Mouse (Mus musculus) small intestine, adult 2 months (tissue): ENCODE measurements around the gene AC140267.1.

Experiments used
- CTCF ChIP-seq: fragments of 200-500 bp; IDR thresholded peaks from 2 replicates; pipeline ENCODE4 v1.5.1; 2012; ENCODE audit warnings: low read depth, mild to moderate bottlenecking, control low read depth, inconsistent platforms, low read length, moderate library complexity, mixed read lengths; ENCODE audit not compliant: insufficient replicate concordance, insufficient read length; ENCODE audit errors: extremely low read depth
- POLR2A ChIP-seq: fragments of 200-500 bp; IDR thresholded peaks from 2 replicates; pipeline ENCODE4 v1.6.1; 2012; ENCODE audit warnings: low read depth, mild to moderate bottlenecking, control low read depth, inconsistent platforms, low read length, moderate library complexity

DNA sequence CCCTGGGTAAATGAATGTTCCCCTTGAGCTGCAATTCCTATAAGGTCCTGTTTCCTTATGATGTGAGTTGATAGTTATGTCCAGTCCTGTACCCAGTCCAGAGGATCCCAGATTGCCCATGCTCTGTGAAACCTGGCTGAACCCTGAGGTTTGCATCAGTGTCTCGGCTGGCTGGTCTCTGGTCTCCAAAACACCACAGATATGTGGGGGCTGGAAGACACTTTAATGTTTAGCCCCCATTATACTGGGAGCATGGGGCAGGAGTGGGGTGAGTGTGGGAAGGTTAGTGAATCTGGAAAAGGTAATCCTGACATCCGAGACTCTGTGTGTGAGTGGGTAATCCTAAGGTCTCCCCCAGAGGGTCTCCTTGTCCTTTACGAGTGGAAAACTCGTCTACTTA is 2.6 kb upstream of the AC140267.1 start:
- TF ChIP-seq CTCF (no peak), POLR2A (no peak)
